Mouse (Mus musculus): ENCODE data around the gene Syt16. TPM values are rescaled to one million over a fixed set of nuclear protein-coding genes. Genes with fewer than 3 reads are reported as not detected.

Gene Syt16
- polyA plus RNA-seq, 1 experiment from 2014 or later, result 0.17 TPM

- Histone ChIP-seq H3K4me3 (ENCODE audit: low read length) (no peak overlapping the region), H3K4me1 (ENCODE audit: control insufficient read depth, insufficient read depth, low read length) (no peaks in the 10 kb centered on the region), H3K4me2 (ENCODE audit: low read depth, low read length) (no peak overlapping the region), H3K9ac (ENCODE audit: low read length) (no peak overlapping the region), H3K36me3 (ENCODE audit: control insufficient read depth, insufficient read depth) (no peaks in the 10 kb centered on the region), H3K27ac (ENCODE audit: low read length) (no peak overlapping the region), H3K9me3 (replicated peaks; ENCODE audit: control insufficient read depth, low read length) (no peaks in the 10 kb centered on the region), H3K27me3 (ENCODE audit: control insufficient read depth, insufficient read depth, low read length) (no peaks in the 10 kb centered on the region)
- ATAC-seq (replicated peaks; ENCODE audit: extremely low read depth, insufficient read depth, low FRiP score), result no peak
- WGBS, result 83% methylated on average over 6 of the region's 6 CpGs
Measured at GRCm38 (mm10) chr12:74202431-74203042, 205.1 kb downstream of the Syt16 start.

GRCm38 (mm10) chr12:74212156-74212555, 214.7 kb downstream of the Syt16 start:
- ATAC-seq (replicated peaks; ENCODE audit: extremely low read depth, insufficient read depth, low FRiP score), result no peak
- no peak overlapping the region for H3K9ac ChIP-seq (ENCODE audit: low read length)
- WGBS, result 64% methylated on average over 3 of the region's 3 CpGs
- no peak overlapping the region for H3K4me3 ChIP-seq (ENCODE audit: low read length)
- no peaks in the 10 kb centered on the region for H3K4me1 ChIP-seq (ENCODE audit: control insufficient read depth, insufficient read depth, low read length)
- no peak overlapping the region for H3K4me2 ChIP-seq (ENCODE audit: low read depth, low read length)
- H3K27ac ChIP-seq (ENCODE audit: low read length), result no peak overlapping the region
- no peaks in the 10 kb centered on the region for H3K9me3 ChIP-seq (replicated peaks; ENCODE audit: control insufficient read depth, low read length)
- H3K36me3 ChIP-seq (ENCODE audit: control insufficient read depth, insufficient read depth), result no peaks in the 10 kb centered on the region
- H3K27me3 ChIP-seq (ENCODE audit: control insufficient read depth, insufficient read depth, low read length), result no peaks in the 10 kb centered on the region

- Histone ChIP-seq H3K9me3 (replicated peaks; ENCODE audit: control insufficient read depth, low read length) (no peaks in the 10 kb centered on the region), H3K27ac (ENCODE audit: low read length) (no peak overlapping the region), H3K36me3 (ENCODE audit: control insufficient read depth, insufficient read depth) (no peaks in the 10 kb centered on the region), H3K27me3 (ENCODE audit: control insufficient read depth, insufficient read depth, low read length) (no peaks in the 10 kb centered on the region), H3K4me3 (ENCODE audit: low read length) (no peak overlapping the region), H3K9ac (ENCODE audit: low read length) (no peak overlapping the region), H3K4me2 (ENCODE audit: low read depth, low read length) (no peak overlapping the region), H3K4me1 (ENCODE audit: control insufficient read depth, insufficient read depth, low read length) (no peaks in the 10 kb centered on the region)
- no peak for ATAC-seq (replicated peaks; ENCODE audit: extremely low read depth, insufficient read depth, low FRiP score)
- 62% methylated on average over 5 of the region's 5 CpGs for WGBS
Measured at GRCm38 (mm10) chr12:74216103-74216728, 218.8 kb downstream of the Syt16 start.

GRCm38 (mm10) chr12:74219909-74220308, 222.4 kb downstream of the Syt16 start:
- ATAC-seq (replicated peaks; ENCODE audit: extremely low read depth, insufficient read depth, low FRiP score), result no peak
- Histone ChIP-seq H3K27ac (ENCODE audit: low read length) (no peak overlapping the region), H3K4me2 (ENCODE audit: low read depth, low read length) (no peak overlapping the region), H3K4me3 (ENCODE audit: low read length) (no peak overlapping the region), H3K9me3 (replicated peaks; ENCODE audit: control insufficient read depth, low read length) (no peaks in the 10 kb centered on the region), H3K27me3 (ENCODE audit: control insufficient read depth, insufficient read depth, low read length) (no peaks in the 10 kb centered on the region), H3K9ac (ENCODE audit: low read length) (no peak overlapping the region), H3K36me3 (ENCODE audit: control insufficient read depth, insufficient read depth) (no peaks in the 10 kb centered on the region), H3K4me1 (ENCODE audit: control insufficient read depth, insufficient read depth, low read length) (no peaks in the 10 kb centered on the region)
- 52% methylated on average over 4 of the region's 4 CpGs for WGBS

GRCm38 (mm10) chr12:74220651-74221050, 223.2 kb downstream of the Syt16 start:
- ATAC-seq (replicated peaks; ENCODE audit: extremely low read depth, insufficient read depth, low FRiP score), result no peak
- H3K4me2 ChIP-seq (ENCODE audit: low read depth, low read length), result no peak overlapping the region
- H3K9ac ChIP-seq (ENCODE audit: low read length), result no peak overlapping the region
- H3K27me3 ChIP-seq (ENCODE audit: control insufficient read depth, insufficient read depth, low read length), result no peaks in the 10 kb centered on the region
- H3K9me3 ChIP-seq (replicated peaks; ENCODE audit: control insufficient read depth, low read length), result no peaks in the 10 kb centered on the region
- no peaks in the 10 kb centered on the region for H3K4me1 ChIP-seq (ENCODE audit: control insufficient read depth, insufficient read depth, low read length)
- no peak overlapping the region for H3K4me3 ChIP-seq (ENCODE audit: low read length)
- H3K36me3 ChIP-seq (ENCODE audit: control insufficient read depth, insufficient read depth), result no peaks in the 10 kb centered on the region
- 57% methylated on average over 1 of the region's 1 CpGs for WGBS
- H3K27ac ChIP-seq (ENCODE audit: low read length), result no peak overlapping the region

- H3K36me3 ChIP-seq (ENCODE audit: control insufficient read depth, insufficient read depth), result no peaks in the 10 kb centered on the region
- H3K27ac ChIP-seq (ENCODE audit: low read length), result no peak overlapping the region
- 79% methylated on average over 10 of the region's 10 CpGs for WGBS
Measured at GRCm38 (mm10) chr12:74230808-74231207, 233.3 kb downstream of the Syt16 start.

GRCm38 (mm10) chr12:74232845-74233244, 235.4 kb downstream of the Syt16 start:
- no peaks in the 10 kb centered on the region for H3K4me1 ChIP-seq (ENCODE audit: control insufficient read depth, insufficient read depth, low read length)
- no peak for ATAC-seq (replicated peaks; ENCODE audit: extremely low read depth, insufficient read depth, low FRiP score)
- H3K4me3 ChIP-seq (ENCODE audit: low read length), result no peak overlapping the region
- H3K9ac ChIP-seq (ENCODE audit: low read length), result no peak overlapping the region
- no peak overlapping the region for H3K4me2 ChIP-seq (ENCODE audit: low read depth, low read length)
- no peaks in the 10 kb centered on the region for H3K36me3 ChIP-seq (ENCODE audit: control insufficient read depth, insufficient read depth)
- H3K27me3 ChIP-seq (ENCODE audit: control insufficient read depth, insufficient read depth, low read length), result no peaks in the 10 kb centered on the region
- no peak overlapping the region for H3K27ac ChIP-seq (ENCODE audit: low read length)
- H3K9me3 ChIP-seq (replicated peaks; ENCODE audit: control insufficient read depth, low read length), result no peaks in the 10 kb centered on the region
- 54% methylated on average over 1 of the region's 1 CpGs for WGBS

More at GRCm38 (mm10) chr12:74230808-74231207, 233.3 kb downstream of the Syt16 start:
- H3K4me3 ChIP-seq (ENCODE audit: low read length), result no peak overlapping the region
- ATAC-seq (replicated peaks; ENCODE audit: extremely low read depth, insufficient read depth, low FRiP score), result no peak
- H3K9me3 ChIP-seq (replicated peaks; ENCODE audit: control insufficient read depth, low read length), result no peaks in the 10 kb centered on the region
- H3K27me3 ChIP-seq (ENCODE audit: control insufficient read depth, insufficient read depth, low read length), result no peaks in the 10 kb centered on the region
- H3K4me1 ChIP-seq (ENCODE audit: control insufficient read depth, insufficient read depth, low read length), result no peaks in the 10 kb centered on the region
- no peak overlapping the region for H3K4me2 ChIP-seq (ENCODE audit: low read depth, low read length)
- no peak overlapping the region for H3K9ac ChIP-seq (ENCODE audit: low read length)

GRCm38 (mm10) chr12:74236191-74236590, 238.7 kb downstream of the Syt16 start:
- Histone ChIP-seq H3K4me3 (ENCODE audit: low read length) (no peak overlapping the region), H3K9me3 (replicated peaks; ENCODE audit: control insufficient read depth, low read length) (no peaks in the 10 kb centered on the region), H3K27ac (ENCODE audit: low read length) (no peak overlapping the region), H3K27me3 (ENCODE audit: control insufficient read depth, insufficient read depth, low read length) (no peaks in the 10 kb centered on the region), H3K36me3 (ENCODE audit: control insufficient read depth, insufficient read depth) (no peaks in the 10 kb centered on the region), H3K9ac (ENCODE audit: low read length) (no peak overlapping the region), H3K4me1 (ENCODE audit: control insufficient read depth, insufficient read depth, low read length) (no peaks in the 10 kb centered on the region), H3K4me2 (ENCODE audit: low read depth, low read length) (no peak overlapping the region)
- 85% methylated on average over 8 of the region's 8 CpGs for WGBS
- ATAC-seq (replicated peaks; ENCODE audit: extremely low read depth, insufficient read depth, low FRiP score), result no peak

- Histone ChIP-seq H3K27me3 (ENCODE audit: control insufficient read depth, insufficient read depth, low read length) (no peaks in the 10 kb centered on the region), H3K4me2 (ENCODE audit: low read depth, low read length) (no peak overlapping the region), H3K9ac (ENCODE audit: low read length) (no peak overlapping the region), H3K4me3 (ENCODE audit: low read length) (no peak overlapping the region), H3K27ac (ENCODE audit: low read length) (no peak overlapping the region), H3K9me3 (replicated peaks; ENCODE audit: control insufficient read depth, low read length) (no peaks in the 10 kb centered on the region), H3K36me3 (ENCODE audit: control insufficient read depth, insufficient read depth) (no peaks in the 10 kb centered on the region), H3K4me1 (ENCODE audit: control insufficient read depth, insufficient read depth, low read length) (no peaks in the 10 kb centered on the region)
- no peak for ATAC-seq (replicated peaks; ENCODE audit: extremely low read depth, insufficient read depth, low FRiP score)
- WGBS, result 70% methylated on average over 7 of the region's 7 CpGs
Measured at GRCm38 (mm10) chr12:74238056-74238455, 240.6 kb downstream of the Syt16 start.

Data from heart, embryonic 16.5 days (tissue).